Mouse (Mus musculus): ENCODE data around the gene Rasl2-9.

DNA sequence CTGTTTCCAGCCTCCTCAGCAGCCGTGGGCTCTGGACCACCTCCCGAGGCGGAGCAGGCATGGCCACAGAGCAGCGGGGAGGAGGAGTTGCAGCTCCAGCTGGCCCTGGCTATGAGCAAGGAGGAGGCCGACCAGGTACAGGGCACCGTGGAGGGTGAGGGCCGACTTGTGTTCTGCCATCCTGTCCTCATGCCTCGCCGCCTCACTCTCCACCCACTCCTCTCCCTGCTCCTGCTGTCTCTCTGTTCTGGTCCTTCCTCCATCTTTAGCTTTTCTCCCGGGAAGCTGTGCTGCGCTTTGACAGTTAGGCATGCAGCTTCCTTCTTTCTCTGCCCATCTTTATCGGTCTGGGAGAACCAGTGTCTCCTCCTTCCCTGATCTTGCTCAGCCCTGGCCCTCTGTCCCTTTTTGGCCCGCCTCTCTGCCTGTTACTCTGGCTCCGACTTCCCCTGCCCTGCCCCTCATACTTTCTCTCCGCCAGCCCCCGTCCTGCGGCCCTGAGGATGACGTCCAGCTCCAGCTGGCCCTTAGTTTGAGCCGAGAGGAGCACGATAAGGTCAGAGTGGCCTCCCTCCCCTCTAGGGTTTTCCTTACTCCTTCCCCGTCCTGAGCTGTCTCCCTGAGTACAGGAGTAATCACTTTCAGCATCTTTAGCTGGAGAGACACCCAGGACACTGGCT, 32.8 kb downstream of the Rasl2-9 start:
- TF ChIP-seq CTCF (IDR thresholded peaks at IDR 0.05) (no peak), EP300 (IDR thresholded peaks at IDR 0.05) (no peak)
